Mouse (Mus musculus): ENCODE measurements around the gene P2rx7. TPM values are rescaled to one million over a fixed set of nuclear protein-coding genes. Genes with fewer than 3 reads are reported as not detected.

The P2rx7 gene
- polyA plus RNA-seq, 1 experiment from 2014 or later = 1.8 TPM

DNA sequence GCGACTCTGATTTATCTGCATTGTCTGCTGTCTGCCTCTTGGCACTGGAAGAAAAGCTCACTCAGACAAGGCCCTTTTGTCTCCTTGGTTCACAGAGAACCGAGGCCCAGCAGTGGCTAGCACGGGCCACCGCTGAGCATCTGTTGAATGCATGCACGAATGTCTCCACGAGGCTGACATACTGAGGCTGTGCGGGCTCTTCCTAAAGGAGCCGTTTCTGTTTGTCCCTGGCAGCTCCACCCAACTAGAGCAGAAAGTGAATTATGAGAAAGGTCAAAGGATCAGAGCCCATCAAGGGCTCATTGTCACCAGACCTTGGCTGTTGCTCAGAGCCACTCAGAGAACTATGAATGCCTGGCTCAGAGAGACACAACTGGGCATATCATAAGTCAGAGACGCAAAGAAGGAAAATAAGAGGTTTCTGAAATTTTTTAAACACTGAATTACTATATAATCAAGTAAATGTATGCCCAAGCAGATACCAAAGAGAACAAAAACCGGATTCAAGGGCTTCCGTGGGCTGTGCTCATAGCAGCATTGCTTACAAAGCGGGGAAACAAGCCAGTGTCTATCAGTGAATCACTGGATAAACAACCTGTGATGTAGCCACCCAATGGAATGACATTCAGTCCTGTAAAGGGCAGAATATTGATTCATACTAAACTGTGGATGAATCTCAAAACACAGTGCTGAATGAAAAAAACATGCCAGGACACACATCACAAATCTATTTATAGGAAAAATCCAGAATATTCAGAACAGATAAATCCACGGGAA is 49.9 kb downstream of the P2rx7 start:
- Histone ChIP-seq H3K4me3 (no peak overlapping the region), H3K27me3 (no peaks in the 10 kb centered on the region), H3K27ac (no peak overlapping the region), H3K9ac (no peak overlapping the region), H3K4me1 (peaks cover 4% of the 10 kb centered on the region; the same call in 1 of the 2 replicates), H3K36me3 (no peaks in the 10 kb centered on the region), H3K4me2 (no peak overlapping the region), H3K9me3 (no peaks in the 10 kb centered on the region)
- no peak for ATAC-seq (ENCODE audit: insufficient number of reproducible peaks, insufficient read depth, low FRiP score, low TSS enrichment, low read depth)
- WGBS = 34% methylated on average over 13 of the region's 13 CpGs

DNA sequence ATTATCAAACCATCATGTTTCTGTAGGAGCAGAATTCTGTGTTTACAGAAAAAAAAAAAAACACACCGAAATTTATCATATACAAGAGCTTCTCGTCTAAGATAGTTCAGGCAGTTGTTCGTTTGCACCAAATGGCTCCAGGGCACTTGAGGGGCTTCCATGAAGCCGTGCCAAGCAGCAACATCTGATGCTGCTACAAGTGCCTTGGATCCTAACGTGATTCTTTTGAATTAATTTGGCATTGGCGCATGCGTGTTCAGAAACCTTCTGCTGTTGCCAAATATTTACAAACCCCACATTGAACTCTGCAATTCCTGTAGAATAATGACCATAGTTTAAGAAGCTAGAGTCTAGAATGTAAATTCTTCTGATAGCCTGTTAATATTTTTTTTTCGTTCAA is 51.8 kb downstream of the P2rx7 start:
- Histone ChIP-seq H3K36me3 (no peaks in the 10 kb centered on the region), H3K4me2 (no peak overlapping the region), H3K4me1 (peaks cover 4% of the 10 kb centered on the region; the same call in 1 of the 2 replicates), H3K27me3 (no peaks in the 10 kb centered on the region), H3K27ac (no peak overlapping the region), H3K4me3 (no peak overlapping the region), H3K9me3 (no peaks in the 10 kb centered on the region), H3K9ac (no peak overlapping the region)
- no peak for ATAC-seq (ENCODE audit: insufficient number of reproducible peaks, insufficient read depth, low FRiP score, low TSS enrichment, low read depth)
- 66% methylated on average over 8 of the region's 8 CpGs for WGBS

DNA sequence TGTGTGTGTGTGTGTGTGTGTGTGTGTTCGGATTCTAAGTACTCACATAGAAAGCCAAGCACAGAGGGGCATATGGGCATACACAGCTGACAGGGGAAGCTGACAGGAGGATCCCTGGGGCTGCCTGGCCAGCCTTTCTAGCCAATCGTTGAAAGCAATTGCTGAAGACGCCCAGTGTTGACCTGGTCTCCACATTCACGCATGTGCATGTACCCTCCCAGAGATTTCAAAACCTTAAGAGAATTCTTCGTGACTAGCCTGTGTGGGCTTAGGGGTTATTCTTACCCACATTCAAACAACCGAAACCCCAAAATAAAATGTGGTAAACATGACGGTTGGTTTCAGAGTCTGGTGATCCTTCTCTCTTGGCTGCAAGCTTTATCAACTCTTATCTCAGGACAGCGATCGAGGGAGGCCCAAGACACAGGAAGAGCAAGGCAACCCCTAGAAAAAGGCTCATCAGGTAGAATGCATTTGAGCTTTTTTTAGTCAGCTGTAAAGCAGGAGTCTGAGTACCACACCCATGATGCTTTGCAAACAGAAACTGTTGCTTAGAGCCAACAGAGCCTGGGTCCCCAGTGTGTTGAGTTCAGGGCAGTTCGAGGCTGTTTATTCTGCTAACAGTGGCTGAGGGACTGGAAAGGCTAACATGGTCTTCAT is 54.5 kb downstream of the P2rx7 start:
- H3K4me3 ChIP-seq = no peak overlapping the region
- no peak for ATAC-seq (ENCODE audit: insufficient number of reproducible peaks, insufficient read depth, low FRiP score, low TSS enrichment, low read depth)
- WGBS = 86% methylated on average over 10 of the region's 10 CpGs
- peaks cover 4% of the 10 kb centered on the region; the same call in 1 of the 2 replicates for H3K4me1 ChIP-seq
- H3K4me2 ChIP-seq = no peak overlapping the region
- no peaks in the 10 kb centered on the region for H3K27me3 ChIP-seq
- no peaks in the 10 kb centered on the region for H3K9me3 ChIP-seq
- no peak overlapping the region for H3K27ac ChIP-seq
- no peak overlapping the region for H3K9ac ChIP-seq
- no peaks in the 10 kb centered on the region for H3K36me3 ChIP-seq

- no peaks in the 10 kb centered on the region for H3K4me1 ChIP-seq
- no peaks in the 10 kb centered on the region for H3K36me3 ChIP-seq
- WGBS = 78% methylated on average over 9 of the region's 9 CpGs
- no peak overlapping the region for H3K27ac ChIP-seq
- no peak overlapping the region for H3K4me3 ChIP-seq
- H3K9me3 ChIP-seq = no peaks in the 10 kb centered on the region
- H3K27me3 ChIP-seq = no peaks in the 10 kb centered on the region
- no peak for ATAC-seq (ENCODE audit: insufficient number of reproducible peaks, insufficient read depth, low FRiP score, low TSS enrichment, low read depth)
- H3K4me2 ChIP-seq = no peak overlapping the region
- no peak overlapping the region for H3K9ac ChIP-seq
Observed at GRCm38 (mm10) chr5:122698701-122699060, 55.0 kb downstream of the P2rx7 start.

GRCm38 (mm10) chr5:122700109-122700836 is 56.6 kb downstream of the P2rx7 start:
- Histone ChIP-seq H3K36me3 (no peaks in the 10 kb centered on the region), H3K4me2 (no peak overlapping the region)
- 79% methylated on average over 12 of the region's 12 CpGs for WGBS

GRCm38 (mm10) chr5:122700837-122701212 is 57.1 kb downstream of the P2rx7 start:
- no peak for ATAC-seq (ENCODE audit: insufficient number of reproducible peaks, insufficient read depth, low FRiP score, low TSS enrichment, low read depth)
- Histone ChIP-seq H3K4me3 (no peak overlapping the region), H3K36me3 (no peaks in the 10 kb centered on the region), H3K4me1 (no peaks in the 10 kb centered on the region), H3K27me3 (no peaks in the 10 kb centered on the region), H3K9me3 (no peaks in the 10 kb centered on the region), H3K9ac (no peak overlapping the region), H3K27ac (no peak overlapping the region), H3K4me2 (no peak overlapping the region)
- 56% methylated on average over 5 of the region's 5 CpGs for WGBS

More at GRCm38 (mm10) chr5:122700109-122700836, 56.6 kb downstream of the P2rx7 start:
- Histone ChIP-seq H3K4me1 (no peaks in the 10 kb centered on the region), H3K9ac (no peak overlapping the region), H3K4me3 (no peak overlapping the region), H3K27me3 (no peaks in the 10 kb centered on the region), H3K27ac (no peak overlapping the region), H3K9me3 (no peaks in the 10 kb centered on the region)
- no peak for ATAC-seq (ENCODE audit: insufficient number of reproducible peaks, insufficient read depth, low FRiP score, low TSS enrichment, low read depth)

GRCm38 (mm10) chr5:122702156-122702555 is 58.4 kb downstream of the P2rx7 start:
- H3K4me3 ChIP-seq = no peak overlapping the region
- no peaks in the 10 kb centered on the region for H3K9me3 ChIP-seq
- no peak overlapping the region for H3K4me2 ChIP-seq
- whole genome bisulfite sequencing = 78% methylated on average over 6 of the region's 6 CpGs
- H3K27ac ChIP-seq = no peak overlapping the region
- no peaks in the 10 kb centered on the region for H3K27me3 ChIP-seq
- peaks cover 7% of the 10 kb centered on the region for H3K4me1 ChIP-seq
- H3K36me3 ChIP-seq = no peaks in the 10 kb centered on the region
- ATAC-seq (ENCODE audit: insufficient number of reproducible peaks, insufficient read depth, low FRiP score, low TSS enrichment, low read depth) = no peak
- H3K9ac ChIP-seq = no peak overlapping the region

DNA sequence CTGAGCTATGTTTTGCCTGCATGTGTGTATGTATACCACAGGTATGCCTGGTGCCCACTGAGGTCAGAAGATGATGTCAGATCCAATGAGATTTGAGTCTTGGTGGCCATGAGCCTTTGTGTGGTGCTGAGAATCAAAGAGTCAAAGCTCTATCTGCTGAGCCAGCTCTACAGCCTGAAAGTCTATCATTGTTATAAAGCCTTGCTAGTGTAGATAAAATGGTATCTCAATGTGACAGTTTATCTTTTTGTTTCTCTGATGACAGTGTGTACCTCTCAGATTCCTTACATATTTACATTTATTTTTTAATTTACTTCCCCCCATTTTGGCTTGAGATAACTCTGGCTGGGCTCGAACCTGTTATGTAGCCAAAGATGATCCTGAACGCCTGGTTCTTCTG is 59.9 kb downstream of the P2rx7 start:
- H3K4me1 ChIP-seq = peaks cover 15% of the 10 kb centered on the region
- 76% methylated on average over 2 of the region's 2 CpGs for WGBS
- H3K27ac ChIP-seq = no peak overlapping the region
- no peak for ATAC-seq (ENCODE audit: insufficient number of reproducible peaks, insufficient read depth, low FRiP score, low TSS enrichment, low read depth)
- H3K36me3 ChIP-seq = no peaks in the 10 kb centered on the region
- H3K27me3 ChIP-seq = no peaks in the 10 kb centered on the region
- H3K4me3 ChIP-seq = no peak overlapping the region
- H3K9ac ChIP-seq = no peak overlapping the region
- no peaks in the 10 kb centered on the region for H3K9me3 ChIP-seq
- no peak overlapping the region for H3K4me2 ChIP-seq

DNA sequence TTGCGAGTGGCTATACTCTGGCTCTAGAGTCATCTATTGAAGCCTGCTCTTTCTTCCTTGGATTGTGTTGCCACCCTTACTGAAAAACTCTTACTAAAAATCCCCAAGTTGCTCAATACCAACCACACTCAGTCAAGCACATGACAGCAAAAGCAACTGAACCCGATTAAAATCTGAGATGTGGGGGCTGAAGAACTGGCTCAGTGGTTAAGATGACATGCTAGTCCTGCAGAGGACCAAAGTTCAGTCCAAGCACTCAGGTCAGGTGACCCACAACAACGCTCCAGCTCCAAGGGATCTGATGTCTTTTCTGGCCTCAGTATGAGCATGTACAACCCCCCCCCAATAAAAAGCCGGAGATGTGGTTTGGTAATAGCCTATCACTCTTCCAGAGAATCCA is 60.9 kb downstream of the P2rx7 start:
- Histone ChIP-seq H3K27ac (no peak overlapping the region), H3K4me1 (peaks cover 15% of the 10 kb centered on the region), H3K27me3 (no peaks in the 10 kb centered on the region), H3K4me3 (no peak overlapping the region), H3K9ac (no peak overlapping the region), H3K4me2 (no peak overlapping the region), H3K9me3 (no peaks in the 10 kb centered on the region), H3K36me3 (no peaks in the 10 kb centered on the region)
- 80% methylated on average over 4 of the region's 4 CpGs for WGBS
- no peak for ATAC-seq (ENCODE audit: insufficient number of reproducible peaks, insufficient read depth, low FRiP score, low TSS enrichment, low read depth)

GRCm38 (mm10) chr5:122705174-122705573 is 61.5 kb downstream of the P2rx7 start:
- Histone ChIP-seq H3K4me1 (peaks cover 15% of the 10 kb centered on the region), H3K36me3 (no peaks in the 10 kb centered on the region), H3K4me2 (no peak overlapping the region), H3K9ac (no peak overlapping the region), H3K27me3 (no peaks in the 10 kb centered on the region), H3K4me3 (no peak overlapping the region), H3K27ac (no peak overlapping the region), H3K9me3 (no peaks in the 10 kb centered on the region)
- ATAC-seq (ENCODE audit: insufficient number of reproducible peaks, insufficient read depth, low FRiP score, low TSS enrichment, low read depth) = no peak
- 84% methylated on average over 3 of the region's 3 CpGs for WGBS

DNA sequence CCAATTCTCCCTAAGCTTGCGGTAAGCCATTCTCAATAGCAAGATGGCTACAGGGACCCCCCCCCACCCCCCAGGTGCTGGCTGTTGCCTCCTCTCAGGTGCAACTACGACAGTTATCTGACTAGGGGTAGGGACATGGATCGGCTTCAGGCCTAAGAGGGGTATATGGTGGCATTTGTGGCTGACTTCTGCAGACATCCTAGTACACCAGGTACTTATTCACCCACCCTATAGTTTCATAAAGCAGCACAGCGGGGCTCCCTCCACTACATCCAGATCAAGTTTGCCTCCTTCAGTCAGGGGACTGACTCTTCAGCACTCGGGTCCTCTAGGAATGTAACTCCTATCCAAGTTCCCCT is 63.2 kb downstream of the P2rx7 start:
- 33% methylated on average over 5 of the region's 5 CpGs for WGBS
- Histone ChIP-seq H3K27me3 (no peaks in the 10 kb centered on the region), H3K4me1 (peaks cover 15% of the 10 kb centered on the region), H3K9ac (peak overlapping the region; percentile 76), H3K36me3 (no peaks in the 10 kb centered on the region), H3K9me3 (no peaks in the 10 kb centered on the region), H3K4me3 (peak overlapping the region; percentile 74), H3K4me2 (peak overlapping the region; percentile 87), H3K27ac (peak overlapping the region; percentile 68; the same call in 1 of the 2 replicates)
- ATAC-seq (ENCODE audit: insufficient number of reproducible peaks, insufficient read depth, low FRiP score, low TSS enrichment, low read depth) = no peak
